Mouse (Mus musculus): ENCODE results near the gene Ptprg. TPM values are rescaled to one million over a fixed set of nuclear protein-coding genes. Genes with fewer than 3 reads are reported as not detected.

Gene Ptprg
- total and polyA plus RNA-seq, 3 experiments, result 25.1 to 57.1 (median 54.0) TPM

GRCm38 (mm10) chr14:11752678-11753077 lies 199.3 kb downstream of the Ptprg start:
- no peak overlapping the region for H3K4me3 ChIP-seq
- no peak overlapping the region for H3K27ac ChIP-seq
- peaks cover 9% of the 10 kb centered on the region for H3K4me1 ChIP-seq (ENCODE audit: control insufficient read depth, insufficient read depth, low read length)
- no peak overlapping the region for H3K9ac ChIP-seq (ENCODE audit: low read depth, low read length)
- 89% methylated on average over 8 of the region's 8 CpGs for WGBS
- intact Hi-C loops (cut with DNase I), result no loop called here
- H3K27me3 ChIP-seq (ENCODE audit: control insufficient read depth, insufficient read depth, low read length), result no peaks in the 10 kb centered on the region
- TF ChIP-seq POLR2A (IDR thresholded peaks at IDR 0.05; ENCODE audit: insufficient read depth, low read depth, low read length) (no peak), CTCF (IDR thresholded peaks at IDR 0.05) (no peak), EP300 (IDR thresholded peaks at IDR 0.05; ENCODE audit: insufficient read depth, low read depth, low read length) (no peak)
- H3K79me2 ChIP-seq (replicated peaks; ENCODE audit: control insufficient read depth, insufficient read depth, low read length), result peaks cover 4% of the 10 kb centered on the region
- H3K36me3 ChIP-seq (ENCODE audit: control insufficient read depth, insufficient read depth, low read length), result peaks cover 7% of the 10 kb centered on the region
- DNase-seq, result no peak

- 52% methylated on average over 4 of the region's 4 CpGs for WGBS
- Histone ChIP-seq H3K79me2 (replicated peaks; ENCODE audit: control insufficient read depth, insufficient read depth, low read length) (peaks cover 4% of the 10 kb centered on the region), H3K27me3 (ENCODE audit: control insufficient read depth, insufficient read depth, low read length) (no peaks in the 10 kb centered on the region), H3K4me3 (no peak overlapping the region), H3K9ac (ENCODE audit: low read depth, low read length) (no peak overlapping the region), H3K27ac (no peak overlapping the region), H3K36me3 (ENCODE audit: control insufficient read depth, insufficient read depth, low read length) (peaks cover 7% of the 10 kb centered on the region), H3K4me1 (ENCODE audit: control insufficient read depth, insufficient read depth, low read length) (peaks cover 9% of the 10 kb centered on the region)
- intact Hi-C loops (cut with DNase I), result no loop called here
- TF ChIP-seq POLR2A (IDR thresholded peaks at IDR 0.05; ENCODE audit: insufficient read depth, low read depth, low read length) (no peak), EP300 (IDR thresholded peaks at IDR 0.05; ENCODE audit: insufficient read depth, low read depth, low read length) (no peak), CTCF (IDR thresholded peaks at IDR 0.05) (no peak)
- DNase-seq, result no peak
These were observed 201.3 kb downstream of the Ptprg start for GRCm38 (mm10) chr14:11754656-11755055.

GRCm38 (mm10) chr14:11758185-11758584 lies 204.9 kb downstream of the Ptprg start:
- DNase-seq, result no peak
- Histone ChIP-seq H3K27me3 (ENCODE audit: control insufficient read depth, insufficient read depth, low read length) (no peaks in the 10 kb centered on the region), H3K36me3 (ENCODE audit: control insufficient read depth, insufficient read depth, low read length) (peaks cover 14% of the 10 kb centered on the region), H3K27ac (no peak overlapping the region), H3K4me3 (no peak overlapping the region), H3K4me1 (ENCODE audit: control insufficient read depth, insufficient read depth, low read length) (peaks cover 15% of the 10 kb centered on the region), H3K79me2 (replicated peaks; ENCODE audit: control insufficient read depth, insufficient read depth, low read length) (peaks cover 1% of the 10 kb centered on the region), H3K9ac (ENCODE audit: low read depth, low read length) (no peak overlapping the region)
- 91% methylated on average over 6 of the region's 6 CpGs for WGBS
- intact Hi-C loops (cut with DNase I), result no loop called here
- TF ChIP-seq EP300 (IDR thresholded peaks at IDR 0.05; ENCODE audit: insufficient read depth, low read depth, low read length), result no peak
- TF ChIP-seq POLR2A (IDR thresholded peaks at IDR 0.05; ENCODE audit: insufficient read depth, low read depth, low read length), result no peak
- TF ChIP-seq CTCF (IDR thresholded peaks at IDR 0.05), result no peak

- WGBS, result 92% methylated on average over 1 of the region's 1 CpGs
- H3K9ac ChIP-seq (ENCODE audit: low read depth, low read length), result no peak overlapping the region
- no peak for DNase-seq
- H3K27me3 ChIP-seq (ENCODE audit: control insufficient read depth, insufficient read depth, low read length), result no peaks in the 10 kb centered on the region
- intact Hi-C loops (cut with DNase I), result no loop called here
- H3K36me3 ChIP-seq (ENCODE audit: control insufficient read depth, insufficient read depth, low read length), result peaks cover 14% of the 10 kb centered on the region
- peaks cover 13% of the 10 kb centered on the region for H3K4me1 ChIP-seq (ENCODE audit: control insufficient read depth, insufficient read depth, low read length)
- no peak overlapping the region for H3K4me3 ChIP-seq
- peaks cover 1% of the 10 kb centered on the region for H3K79me2 ChIP-seq (replicated peaks; ENCODE audit: control insufficient read depth, insufficient read depth, low read length)
- H3K27ac ChIP-seq, result no peak overlapping the region
- TF ChIP-seq CTCF (IDR thresholded peaks at IDR 0.05), result no peak
- TF ChIP-seq EP300 (IDR thresholded peaks at IDR 0.05; ENCODE audit: insufficient read depth, low read depth, low read length), result no peak
- no peak for TF ChIP-seq POLR2A (IDR thresholded peaks at IDR 0.05; ENCODE audit: insufficient read depth, low read depth, low read length)
These were observed 206.0 kb downstream of the Ptprg start for GRCm38 (mm10) chr14:11759356-11759755.

GRCm38 (mm10) chr14:11762995-11763394 lies 209.7 kb downstream of the Ptprg start:
- Histone ChIP-seq H3K27ac (no peak overlapping the region), H3K79me2 (replicated peaks; ENCODE audit: control insufficient read depth, insufficient read depth, low read length) (no peaks in the 10 kb centered on the region), H3K4me3 (no peak overlapping the region), H3K36me3 (ENCODE audit: control insufficient read depth, insufficient read depth, low read length) (peaks cover 7% of the 10 kb centered on the region), H3K4me1 (ENCODE audit: control insufficient read depth, insufficient read depth, low read length) (peaks cover 11% of the 10 kb centered on the region), H3K9ac (ENCODE audit: low read depth, low read length) (no peak overlapping the region), H3K27me3 (ENCODE audit: control insufficient read depth, insufficient read depth, low read length) (no peaks in the 10 kb centered on the region)
- no peak for DNase-seq
- intact Hi-C loops (cut with DNase I), result loop anchor here (5.0 kb wide), 1 partner anchor 39 kb away; no protein-coding TSS in a partner anchor
- TF ChIP-seq CTCF (IDR thresholded peaks at IDR 0.05) (no peak), POLR2A (IDR thresholded peaks at IDR 0.05; ENCODE audit: insufficient read depth, low read depth, low read length) (no peak), EP300 (IDR thresholded peaks at IDR 0.05; ENCODE audit: insufficient read depth, low read depth, low read length) (no peak)
- WGBS, result 55% methylated on average over 7 of the region's 7 CpGs

- peaks cover 12% of the 10 kb centered on the region for H3K4me1 ChIP-seq (ENCODE audit: control insufficient read depth, insufficient read depth, low read length)
- no peak overlapping the region for H3K27ac ChIP-seq
- TF ChIP-seq CTCF (IDR thresholded peaks at IDR 0.05), result no peak
- no peak for TF ChIP-seq POLR2A (IDR thresholded peaks at IDR 0.05; ENCODE audit: insufficient read depth, low read depth, low read length)
- TF ChIP-seq EP300 (IDR thresholded peaks at IDR 0.05; ENCODE audit: insufficient read depth, low read depth, low read length), result no peak
- no peak overlapping the region for H3K9ac ChIP-seq (ENCODE audit: low read depth, low read length)
- no peak overlapping the region for H3K4me3 ChIP-seq
- no peak for DNase-seq
- H3K27me3 ChIP-seq (ENCODE audit: control insufficient read depth, insufficient read depth, low read length), result no peaks in the 10 kb centered on the region
- WGBS, result 64% methylated on average over 5 of the region's 5 CpGs
- peaks cover 2% of the 10 kb centered on the region; the same call in 1 of the 2 replicates for H3K36me3 ChIP-seq (ENCODE audit: control insufficient read depth, insufficient read depth, low read length)
- peaks cover 2% of the 10 kb centered on the region; the same call in 1 of the 2 replicates for H3K79me2 ChIP-seq (replicated peaks; ENCODE audit: control insufficient read depth, insufficient read depth, low read length)
- intact Hi-C loops (cut with DNase I), result no loop called here
These were observed 219.4 kb downstream of the Ptprg start for GRCm38 (mm10) chr14:11772736-11773135.
